ENCODE assay signal across 7 mouse cellular contexts in genomic region chr8:69775149-69775534, GRCm38 (mm10). TPM values are rescaled to one million over a fixed set of nuclear protein-coding genes. Genes with fewer than 3 reads are reported as not detected.
DNase-seq lines count a peak whose midpoint lies in the region; ATAC-seq and TF ChIP-seq lines count a peak whose summit lies in the region.

No protein-coding gene starts in this region.

- H3K4me1 ChIP-seq in forebrain, embryonic 11.5 days (replicated peaks; ENCODE audit: control insufficient read depth, insufficient read depth, low read length): peaks cover 3% of the 10 kb centered on the region; the same call in 1 of the 2 replicates
- peaks cover 15% of the 10 kb centered on the region for H3K4me1 ChIP-seq in limb, embryonic 14.5 days (ENCODE audit: control insufficient read depth, insufficient read depth, low read length)
- H3K4me1 ChIP-seq in stomach, embryonic 15.5 days: peaks cover 8% of the 10 kb centered on the region; the same call in 1 of the 2 replicates

- no peak overlapping the region for H3K27ac ChIP-seq in forebrain, embryonic 11.5 days (ENCODE audit: low read depth, low read length)
- peak overlapping the region; percentile 99 for H3K27ac ChIP-seq in limb, embryonic 14.5 days (replicated peaks; ENCODE audit: low read depth, low read length)
- H3K27ac ChIP-seq in stomach, embryonic 15.5 days: peak overlapping the region; percentile 100; the same call in 1 of the 2 replicates

- DNase-seq in lung, postnatal 10 days: peak; percentile 4
- no peak for DNase-seq in lung, postnatal 14 days
- no peak for DNase-seq in forebrain, embryonic 11.5 days (ENCODE audit: low spot score)
- no peak for DNase-seq in limb, embryonic 14.5 days (ENCODE audit: low spot score)
- no peak for DNase-seq in cerebellum, adult 11-12 months

- no peaks in the 10 kb centered on the region for H3K27me3 ChIP-seq in forebrain, embryonic 11.5 days (ENCODE audit: control insufficient read depth, insufficient read depth, low read length)
- H3K27me3 ChIP-seq in limb, embryonic 14.5 days (ENCODE audit: control insufficient read depth, insufficient read depth, low read length): no peaks in the 10 kb centered on the region
- H3K27me3 ChIP-seq in stomach, embryonic 15.5 days (replicated peaks): no peaks in the 10 kb centered on the region

- ATAC-seq in forebrain, embryonic 11.5 days (replicated peaks; ENCODE audit: low FRiP score): no peak; the same call in 1 of the 2 replicates
- ATAC-seq in limb, embryonic 14.5 days (ENCODE audit: low FRiP score, low read depth): 0 out of 2 replicates have a peak, but pooled peaks have one; percentile 1
- no peak for ATAC-seq in stomach, embryonic 15.5 days (ENCODE audit: insufficient read depth, low FRiP score, low read depth)
- no peak for ATAC-seq in monocyte, adult 5-6 weeks (replicated peaks; ENCODE audit: insufficient number of reproducible peaks, low FRiP score, low TSS enrichment, poor library complexity, severe bottlenecking)

- no peaks in the 10 kb centered on the region for H3K36me3 ChIP-seq in forebrain, embryonic 11.5 days (ENCODE audit: control insufficient read depth, insufficient read depth, low read length)
- peaks cover 3% of the 10 kb centered on the region; the same call in 1 of the 2 replicates for H3K36me3 ChIP-seq in limb, embryonic 14.5 days (ENCODE audit: control insufficient read depth, insufficient read depth, low read length)
- H3K36me3 ChIP-seq in stomach, embryonic 15.5 days: no peaks in the 10 kb centered on the region

- WGBS in forebrain, embryonic 11.5 days: 67% methylated on average over 2 of the region's 2 CpGs
- 54% methylated on average over 2 of the region's 2 CpGs for whole genome bisulfite sequencing in limb, embryonic 14.5 days
- 50% methylated on average over 2 of the region's 2 CpGs for WGBS in stomach, embryonic 15.5 days

- peak overlapping the region; percentile 81; the same call in 1 of the 2 replicates for H3K4me3 ChIP-seq in forebrain, embryonic 11.5 days (ENCODE audit: low read depth, low read length)
- peak overlapping the region; percentile 86 for H3K4me3 ChIP-seq in limb, embryonic 14.5 days (replicated peaks; ENCODE audit: low read length)
- H3K4me3 ChIP-seq in stomach, embryonic 15.5 days (replicated peaks): peak overlapping the region; percentile 93

- H3K9me3 ChIP-seq in forebrain, embryonic 11.5 days (ENCODE audit: control insufficient read depth, low read length): no peaks in the 10 kb centered on the region
- no peaks in the 10 kb centered on the region for H3K9me3 ChIP-seq in limb, embryonic 14.5 days (ENCODE audit: control insufficient read depth, low read length)
- no peaks in the 10 kb centered on the region for H3K9me3 ChIP-seq in stomach, embryonic 15.5 days

- peak overlapping the region; percentile 34; the same call in 1 of the 2 replicates for H3K4me2 ChIP-seq in forebrain, embryonic 11.5 days (ENCODE audit: low read depth, low read length, severe bottlenecking)
- peak overlapping the region; percentile 74; the same call in 1 of the 2 replicates for H3K4me2 ChIP-seq in limb, embryonic 14.5 days (replicated peaks; ENCODE audit: low read depth, low read length, severe bottlenecking)
- peak overlapping the region; percentile 49 for H3K4me2 ChIP-seq in stomach, embryonic 15.5 days

- no peak overlapping the region; the same call in 1 of the 2 replicates for H3K9ac ChIP-seq in forebrain, embryonic 11.5 days (ENCODE audit: low read length)
- no peak overlapping the region for H3K9ac ChIP-seq in limb, embryonic 14.5 days (ENCODE audit: low read depth, low read length, severe bottlenecking)
- no peak overlapping the region for H3K9ac ChIP-seq in stomach, embryonic 15.5 days

- TF ChIP-seq POLR2A in limb, embryonic 14.5 days (IDR thresholded peaks at IDR 0.05; ENCODE audit: borderline replicate concordance, extremely low read depth, insufficient read depth, insufficient read length): no peak

RNA-seq across cellular contexts. Expression of gene Gm20422, which starts 0.5 kb away (rescaled TPM):
- polyA plus RNA-seq in forebrain, embryonic 11.5 days (2014; fragmentation: Nextera tagmentation; extraction: Ambion mirVana): 0.68 and 0.91 TPM in 2 replicates
- polyA plus RNA-seq in limb, embryonic 14.5 days (2012; rRNA removed): 1.1 TPM in 1 of 2 replicates, not detected in the other
- 0.62 and 1.5 TPM in 2 replicates for polyA plus RNA-seq in limb, embryonic 14.5 days (2014; fragmentation: Nextera tagmentation; extraction: Ambion mirVana)
- 0.15 and 0.39 TPM in 2 replicates for polyA plus RNA-seq in stomach, embryonic 15.5 days (2015; fragmentation: Nextera tagmentation; extraction: Ambion mirVana)
- not detected in 3 replicates for total RNA-seq in monocyte, adult 5-6 weeks (2017)

RNA-seq across cellular contexts. Expression of gene Atp13a1, which starts 15.8 kb away (rescaled TPM):
- polyA plus RNA-seq in forebrain, embryonic 11.5 days (2014; fragmentation: Nextera tagmentation; extraction: Ambion mirVana): 53.6 and 58.4 TPM in 2 replicates
- polyA plus RNA-seq in limb, embryonic 14.5 days (2012; rRNA removed): 79.7 and 118 TPM in 2 replicates
- polyA plus RNA-seq in limb, embryonic 14.5 days (2014; fragmentation: Nextera tagmentation; extraction: Ambion mirVana): 44.8 and 47.8 TPM in 2 replicates
- 48.0 and 53.9 TPM in 2 replicates for polyA plus RNA-seq in stomach, embryonic 15.5 days (2015; fragmentation: Nextera tagmentation; extraction: Ambion mirVana)
- total RNA-seq in monocyte, adult 5-6 weeks (2017): 10.5 to 25.2 TPM (median 16.7 TPM) in 3 replicates

RNA-seq across cellular contexts. Expression of gene Zfp866, which starts 15.8 kb away (rescaled TPM):
- 45.0 and 45.8 TPM in 2 replicates for polyA plus RNA-seq in forebrain, embryonic 11.5 days (2014; fragmentation: Nextera tagmentation; extraction: Ambion mirVana)
- 24.8 and 29.5 TPM in 2 replicates for polyA plus RNA-seq in limb, embryonic 14.5 days (2012; rRNA removed)
- 30.6 and 36.0 TPM in 2 replicates for polyA plus RNA-seq in limb, embryonic 14.5 days (2014; fragmentation: Nextera tagmentation; extraction: Ambion mirVana)
- polyA plus RNA-seq in stomach, embryonic 15.5 days (2015; fragmentation: Nextera tagmentation; extraction: Ambion mirVana): 24.7 and 25.4 TPM in 2 replicates
- 28.2 to 42.8 TPM (median 32.0 TPM) in 3 replicates for total RNA-seq in monocyte, adult 5-6 weeks (2017)

RNA-seq across cellular contexts. Expression of gene Zfp963, which starts 25.4 kb away (rescaled TPM):
- 5.8 and 8.2 TPM in 2 replicates for polyA plus RNA-seq in forebrain, embryonic 11.5 days (2014; fragmentation: Nextera tagmentation; extraction: Ambion mirVana)
- polyA plus RNA-seq in limb, embryonic 14.5 days (2012; rRNA removed): 9.3 and 10.0 TPM in 2 replicates
- polyA plus RNA-seq in limb, embryonic 14.5 days (2014; fragmentation: Nextera tagmentation; extraction: Ambion mirVana): 8.2 and 8.7 TPM in 2 replicates
- 5.8 and 6.3 TPM in 2 replicates for polyA plus RNA-seq in stomach, embryonic 15.5 days (2015; fragmentation: Nextera tagmentation; extraction: Ambion mirVana)
- total RNA-seq in monocyte, adult 5-6 weeks (2017): 6.5 to 9.4 TPM (median 7.6 TPM) in 3 replicates

RNA-seq across cellular contexts. Expression of gene Gmip, which starts 33.3 kb away (rescaled TPM):
- polyA plus RNA-seq in forebrain, embryonic 11.5 days (2014; fragmentation: Nextera tagmentation; extraction: Ambion mirVana): 9.9 and 11.0 TPM in 2 replicates
- 25.4 and 27.8 TPM in 2 replicates for polyA plus RNA-seq in limb, embryonic 14.5 days (2012; rRNA removed)
- polyA plus RNA-seq in limb, embryonic 14.5 days (2014; fragmentation: Nextera tagmentation; extraction: Ambion mirVana): 7.7 and 8.5 TPM in 2 replicates
- 8.7 and 10.1 TPM in 2 replicates for polyA plus RNA-seq in stomach, embryonic 15.5 days (2015; fragmentation: Nextera tagmentation; extraction: Ambion mirVana)
- total RNA-seq in monocyte, adult 5-6 weeks (2017): 112 to 186 TPM (median 157 TPM) in 3 replicates
